Mouse (Mus musculus) left cerebral cortex, postnatal 36 days (tissue): ENCODE measurements around the gene Armcx4. TPM values are rescaled to one million over a fixed set of nuclear protein-coding genes. Genes with fewer than 3 reads are reported as not detected.
"Not testable (repeated sequence)": the region's sequence is repeated elsewhere in the genome, so short reads cannot be mapped to it uniquely, and the experiment has no call there.

Experiments
- DNase-seq, 2 experiments: peaks; one replicate each; pipeline ENCODE4 v3.0.0; 2021 to 2022; ENCODE audit warnings: low spot score in 2 of 2, mixed read lengths in 1 of 2
- intact Hi-C: fragments of 180-260 bp; cut with DNase I; formaldehyde crosslinking; loops from one replicate; pipeline ENCODE4 v1.15.1; 2025
- total RNA-seq, 2 experiments: library from RNA; stranded (reverse); gene quantifications; 2 replicates each; pipeline ENCODE4 v1.2.3; 2021

Gene Armcx4
- 10 to 100 TPM; 36.3 to 36.4 TPM for total RNA-seq

GRCm38 (mm10) chrX:134686267-134686666, at the start of gene Armcx4:
Armcx4 (plus strand) TSS chrX:134686519.
- intact Hi-C loops, result loop anchor here (10.0 kb wide), 1 partner anchor 71 kb away; no protein-coding TSS in a partner anchor
- DNase-seq, result peak; percentile 62 to 73

GRCm38 (mm10) chrX:134641000-134641760, 45.1 kb upstream of the Armcx4 start:
- no peak for DNase-seq
- intact Hi-C loops, result no loop called here

DNA sequence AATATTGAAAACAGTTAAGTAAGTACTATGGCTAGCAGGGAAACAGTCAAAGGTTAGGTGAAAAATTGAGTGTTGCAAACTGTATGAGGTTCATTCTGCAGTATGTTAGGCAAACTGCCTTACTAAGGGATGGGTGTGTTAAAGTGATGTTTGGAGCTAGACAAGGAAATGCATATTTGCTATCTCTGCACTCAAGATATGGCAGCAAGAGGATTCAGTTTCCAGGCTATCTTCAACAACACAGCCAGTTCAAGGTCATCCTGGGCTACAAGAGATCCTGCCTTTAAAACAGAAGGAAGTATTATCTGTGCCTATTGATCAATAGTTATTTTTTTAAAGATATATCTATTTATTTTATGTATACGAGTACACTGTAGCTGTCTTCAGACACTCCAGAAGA, 40.0 kb upstream of the Armcx4 start:
- intact Hi-C loops, result no loop called here
- no peak for DNase-seq

DNA sequence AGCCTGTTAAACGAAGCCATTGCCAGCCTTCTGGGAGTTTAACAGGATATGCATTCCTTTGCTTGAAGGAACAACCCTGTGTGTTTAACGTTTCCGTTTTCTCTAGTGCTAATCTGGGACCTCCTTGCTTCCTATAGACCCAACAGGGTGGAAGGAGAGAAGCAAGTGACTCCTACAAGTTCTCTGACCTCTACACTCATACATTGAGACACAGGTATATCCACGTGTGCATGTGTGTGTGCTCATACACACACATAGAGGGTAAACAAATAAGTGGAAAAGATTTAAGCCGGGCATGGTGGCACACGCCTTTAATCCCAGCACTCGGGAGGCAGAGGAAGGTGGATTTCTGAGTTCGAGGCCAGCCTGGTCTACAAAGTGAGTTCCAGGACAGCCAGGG, 38.9 kb upstream of the Armcx4 start:
- intact Hi-C loops, result no loop called here
- no peak for DNase-seq

DNA sequence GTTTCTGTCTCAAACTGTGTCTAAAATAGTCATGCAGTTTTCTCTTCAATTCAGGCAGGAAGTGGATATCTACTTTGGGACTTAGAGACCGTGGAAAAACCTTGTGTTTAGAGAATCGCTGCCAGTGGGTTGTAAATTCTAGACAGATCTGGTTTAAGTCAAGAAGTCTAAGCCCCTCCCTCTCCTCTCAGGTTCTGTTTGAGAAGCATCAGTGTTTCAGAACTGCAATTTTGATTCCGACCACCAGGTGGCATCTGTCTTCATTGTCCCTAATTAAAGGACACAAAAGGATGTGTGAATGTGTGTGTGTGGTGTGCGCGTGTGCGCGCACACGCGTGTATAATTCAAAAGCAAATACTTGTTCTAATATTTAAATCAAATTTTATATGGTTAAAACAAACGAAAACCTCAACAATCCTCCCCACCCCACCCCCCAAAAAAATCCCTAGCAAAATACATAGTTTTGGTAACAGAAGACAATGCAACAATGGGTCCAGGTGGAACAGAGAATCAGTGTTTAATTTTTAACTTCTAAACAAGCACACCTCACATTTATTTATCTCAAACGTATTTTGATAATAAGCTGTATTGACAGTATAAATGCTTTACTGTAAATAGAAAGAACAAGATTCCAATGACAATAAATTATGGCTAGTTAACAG, 38.2 kb upstream of the Armcx4 start:
- intact Hi-C loops, result loop anchor here (2.0 kb wide), 1 partner anchor 69 kb away; the partner anchor contains the start of gene Armcx1
- peak; percentile 31 to 56 for DNase-seq

GRCm38 (mm10) chrX:134652061-134652460, 34.3 kb upstream of the Armcx4 start:
- intact Hi-C loops, result no loop called here
- no peak for DNase-seq

DNA sequence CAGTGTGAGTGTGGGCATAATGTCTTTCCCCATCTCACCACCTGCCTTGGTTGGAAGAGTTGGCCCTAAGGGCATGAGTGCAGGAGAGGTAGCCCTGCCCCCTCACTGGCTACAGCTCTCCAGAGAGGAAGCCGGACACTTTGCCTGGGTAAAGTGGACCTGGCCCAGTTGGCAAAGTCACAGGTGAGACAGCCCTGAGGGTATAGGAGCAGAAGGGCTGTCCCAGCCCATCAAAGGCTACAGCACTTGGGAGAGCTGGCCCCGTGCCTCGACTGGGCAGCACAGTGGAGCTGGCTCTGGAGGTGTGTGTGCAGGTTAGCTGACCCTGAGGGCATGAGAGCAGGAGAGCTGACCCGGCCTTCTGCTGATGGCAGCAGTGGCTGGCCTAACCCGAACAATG, 24.7 kb upstream of the Armcx4 start:
- DNase-seq, result no peak
- intact Hi-C loops, result no loop called here

- intact Hi-C loops, result no loop called here
- DNase-seq, result no peak
These were observed 11.3 kb upstream of the Armcx4 start for GRCm38 (mm10) chrX:134675022-134675421.

DNA sequence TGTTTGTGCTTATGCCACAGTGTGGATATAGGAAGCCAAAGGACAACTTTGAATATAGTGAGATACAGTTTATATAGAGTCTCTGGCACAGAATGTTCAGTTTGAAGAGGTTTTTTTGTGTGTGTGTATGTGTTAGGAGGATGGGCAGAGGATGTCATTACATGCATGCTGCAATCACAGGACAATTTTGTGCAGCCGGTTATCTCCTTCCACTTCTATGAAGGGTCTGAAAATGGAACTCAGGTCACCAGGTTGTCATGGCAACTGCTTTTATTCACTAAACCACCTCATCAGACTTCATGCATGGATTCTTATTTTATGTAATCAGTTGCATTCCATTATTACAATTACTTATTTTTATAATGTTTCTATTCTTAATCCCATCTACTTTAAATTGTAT, 10.4 kb upstream of the Armcx4 start:
- intact Hi-C loops, result no loop called here

GRCm38 (mm10) chrX:134684936-134685335, 1.4 kb upstream of the Armcx4 start:
- intact Hi-C loops, result loop anchor here (10.0 kb wide), 1 partner anchor 70 kb away; no protein-coding TSS in a partner anchor
- DNase-seq, result no peak

More for the DNA sequence above, 10.4 kb upstream of the Armcx4 start:
- DNase-seq, result no peak

DNA sequence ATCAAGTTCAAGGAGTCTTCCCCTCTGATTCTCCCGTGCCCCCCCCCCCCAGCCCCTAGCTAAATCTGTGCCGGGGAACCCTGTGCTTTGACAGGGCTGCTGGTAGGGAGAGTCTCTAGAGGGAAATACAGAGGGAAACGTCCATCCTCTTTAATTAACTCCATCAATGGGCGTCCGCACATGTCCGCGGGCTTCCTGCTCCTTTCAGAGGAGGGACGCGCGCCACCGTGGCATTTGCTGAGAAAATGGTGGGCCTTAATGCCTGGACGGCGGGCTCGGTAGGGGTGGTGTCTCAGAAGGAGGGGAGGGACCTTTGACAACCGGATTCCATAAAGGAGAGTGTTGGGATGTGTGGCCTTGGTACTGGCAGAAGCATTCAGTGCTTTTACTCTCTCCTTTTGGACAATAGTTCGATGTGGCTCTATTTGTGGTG, 436 bp downstream of the Armcx4 start:
- intact Hi-C loops, result loop anchor here (10.0 kb wide), 1 partner anchor 72 kb away; no protein-coding TSS in a partner anchor
- peak in 1 of 2 experiments; percentile 39 for DNase-seq

DNA sequence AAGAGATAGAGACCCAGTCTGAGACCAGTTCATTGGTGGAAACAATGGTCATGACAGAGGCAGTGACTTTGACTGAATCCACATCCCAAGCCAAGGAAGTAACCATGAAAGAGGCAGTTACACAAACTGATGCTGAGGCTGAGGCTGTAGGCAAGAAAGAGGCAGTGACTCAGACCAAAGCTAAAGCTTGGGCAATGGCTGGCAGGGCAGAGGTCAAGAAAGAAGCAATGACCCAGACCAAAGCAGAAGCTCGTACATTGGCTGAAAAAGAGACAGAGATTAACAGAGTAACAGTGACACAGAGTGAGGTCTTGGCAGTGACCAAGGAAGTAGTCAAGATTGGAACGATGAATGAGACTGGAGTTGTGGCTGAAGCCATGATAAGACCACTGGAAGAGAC, 3.4 kb downstream of the Armcx4 start:
- DNase-seq, result no peak
- intact Hi-C loops, result loop anchor here (10.0 kb wide), 1 partner anchor 75 kb away; no protein-coding TSS in a partner anchor

DNA sequence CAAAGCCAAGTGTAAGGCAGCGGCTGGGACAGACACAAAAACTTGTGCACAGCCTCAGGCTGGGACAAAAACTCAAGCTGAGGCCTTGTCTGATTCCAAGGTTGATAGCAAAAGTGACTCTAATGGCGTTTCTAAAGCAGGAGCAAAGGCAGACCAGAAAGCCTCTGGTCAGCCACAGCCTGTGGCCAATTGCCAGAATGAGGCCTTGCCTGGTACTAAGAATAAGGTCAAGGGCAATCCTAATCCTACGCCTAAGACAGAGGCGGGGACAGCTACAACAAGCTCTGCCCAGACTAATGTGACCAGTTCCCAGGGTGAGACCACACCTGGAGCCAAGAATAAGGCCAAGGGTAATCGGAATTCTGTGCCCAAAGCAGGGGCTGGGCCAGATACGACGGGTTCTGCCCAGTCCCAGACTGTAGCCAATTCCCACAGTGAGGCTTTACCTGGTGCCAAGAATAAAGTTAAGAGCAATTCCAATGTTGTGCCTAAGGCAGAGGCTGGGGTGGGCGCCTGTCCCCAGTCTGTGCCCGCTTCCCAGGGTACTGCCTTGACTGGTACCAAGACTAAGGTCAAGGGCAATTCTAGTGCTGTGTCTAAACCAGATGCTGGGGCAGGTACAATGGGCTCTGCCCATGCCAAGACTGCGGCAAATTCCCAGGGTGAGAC, 4.7 kb downstream of the Armcx4 start:
- DNase-seq, result no peak
- intact Hi-C loops, result no loop called here

- intact Hi-C loops, result no loop called here
- DNase-seq, result no peak
These were observed 5.2 kb downstream of the Armcx4 start for GRCm38 (mm10) chrX:134691540-134691935.

GRCm38 (mm10) chrX:134716863-134717262, 30.5 kb downstream of the Armcx4 start:
- intact Hi-C loops, result loop anchor here (2.0 to 5.0 kb wide), 2 partner anchors 68 to 105 kb away; no protein-coding TSS in a partner anchor
- no peak for DNase-seq

DNA sequence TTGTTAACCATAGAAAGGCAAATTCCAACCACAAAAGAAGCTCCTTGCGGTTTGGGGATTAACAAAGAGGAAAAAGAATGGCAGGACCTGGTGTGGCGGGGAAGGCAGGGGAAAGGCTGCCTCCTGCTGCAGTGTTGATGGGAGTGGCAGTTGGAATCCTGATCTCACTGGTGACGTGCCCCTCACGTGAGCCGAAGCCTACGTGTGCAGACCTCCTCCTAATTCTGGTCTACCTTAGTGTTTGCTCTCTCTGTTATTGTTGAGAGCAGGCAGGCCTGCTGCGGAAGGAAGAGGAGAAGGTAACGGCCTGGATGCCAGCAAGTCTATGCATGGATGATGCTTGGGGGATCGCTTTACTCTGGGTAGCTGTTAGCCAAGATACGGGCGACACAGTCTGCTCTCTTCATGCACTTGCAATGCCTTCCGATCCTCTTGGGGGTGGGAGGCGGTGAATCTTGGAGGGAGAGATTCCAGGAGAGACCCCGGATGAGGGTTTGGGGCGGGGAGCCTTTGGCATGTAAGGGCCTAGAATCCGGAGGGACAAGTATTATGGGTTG, 31.5 kb downstream of the Armcx4 start, which contains the start of gene Armcx1:
TSS of gene Armcx1 (plus strand) at position 212 of the 557 bp plus-strand sequence.
- intact Hi-C loops, result loop anchor here (2.0 to 5.0 kb wide), 2 partner anchors 69 to 106 kb away; no protein-coding TSS in a partner anchor
- peak; percentile 55 to 71 for DNase-seq

DNA sequence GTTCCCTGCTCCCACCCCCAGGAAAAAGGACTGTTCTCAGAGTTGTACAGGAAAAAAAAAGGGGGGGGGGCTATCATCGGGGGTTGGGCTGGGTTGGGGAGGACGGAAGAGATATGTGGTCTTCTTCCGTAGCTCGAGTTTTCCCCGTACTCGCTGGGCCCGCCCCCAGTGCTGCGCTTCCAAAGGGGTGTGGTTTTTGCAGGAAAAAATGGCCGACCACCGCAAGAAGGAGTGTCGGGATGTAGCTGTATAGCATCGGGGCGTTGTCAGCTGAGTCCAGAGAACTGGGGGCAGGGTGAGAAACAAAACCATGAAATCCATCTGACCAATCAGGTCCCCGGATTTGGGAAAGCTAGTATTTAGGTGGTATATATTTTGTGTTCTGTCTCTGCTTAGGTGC, 32.2 kb downstream of the Armcx4 start:
- intact Hi-C loops, result loop anchor here (5.0 kb wide), 1 partner anchor 106 kb away; no protein-coding TSS in a partner anchor
- DNase-seq, result peak; percentile 57 to 58

GRCm38 (mm10) chrX:134723762-134724161, 37.4 kb downstream of the Armcx4 start:
- DNase-seq, intact Hi-C loops: not testable (repeated sequence)

DNA sequence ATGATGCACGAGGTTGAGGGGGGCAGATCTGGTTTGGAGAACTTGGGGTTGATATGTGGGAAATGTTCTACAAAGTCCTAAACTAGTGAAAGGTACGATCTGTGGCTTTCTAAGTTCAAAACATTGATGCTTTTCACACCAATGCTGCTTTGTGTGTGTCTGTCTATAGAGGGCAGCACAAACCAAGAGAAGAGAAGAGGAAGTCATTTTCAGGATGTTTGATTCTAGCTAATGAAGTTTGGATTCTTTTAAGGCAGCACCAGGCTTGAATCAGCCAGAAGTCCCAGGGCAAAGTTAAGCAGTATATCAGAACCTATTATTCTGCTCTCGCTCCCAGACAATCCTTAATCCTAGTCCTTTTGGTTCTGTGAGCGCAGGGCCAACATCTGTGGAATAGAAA, 43.5 kb downstream of the Armcx4 start:
- DNase-seq, result no peak
- intact Hi-C loops, result no loop called here

DNA sequence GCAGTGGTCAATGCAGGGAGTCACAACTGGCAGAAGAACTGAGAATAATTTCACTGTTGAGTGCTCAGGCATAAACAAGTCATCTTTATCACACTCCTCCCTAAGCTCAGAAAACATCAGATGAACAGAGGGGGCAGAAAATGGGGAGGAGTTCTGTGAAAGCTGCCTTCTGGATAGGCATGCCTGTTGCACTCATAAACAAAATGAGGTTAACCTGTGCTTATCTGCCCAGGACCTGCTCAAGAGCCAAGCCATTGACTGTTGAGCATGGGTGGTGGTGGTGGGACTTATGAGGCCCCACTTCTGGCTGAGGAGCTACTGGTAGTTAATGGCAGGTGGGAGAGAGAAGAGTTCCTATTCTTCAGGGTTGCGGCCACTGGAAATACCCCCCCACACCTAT, 51.5 kb downstream of the Armcx4 start:
- intact Hi-C loops, result no loop called here
- no peak for DNase-seq
